Mouse (Mus musculus) neural tube, postnatal 0 days (tissue): Measurements from ENCODE around the gene Mxd4. TPM values are rescaled to one million over a fixed set of nuclear protein-coding genes. Genes with fewer than 3 reads are reported as not detected.

Experiments
- polyA plus RNA-seq: library from polyadenylated mRNA; unstranded; fragments of >200 nt; fragmentation: Nextera tagmentation; extraction: Ambion mirVana; gene quantifications from 2 replicates; pipeline ENCODE4 v1.2.1, GENCODE M21; 2015

Mxd4 gene
- polyA plus RNA-seq: 18.4 and 25.0 TPM in 2 replicates

DNA sequence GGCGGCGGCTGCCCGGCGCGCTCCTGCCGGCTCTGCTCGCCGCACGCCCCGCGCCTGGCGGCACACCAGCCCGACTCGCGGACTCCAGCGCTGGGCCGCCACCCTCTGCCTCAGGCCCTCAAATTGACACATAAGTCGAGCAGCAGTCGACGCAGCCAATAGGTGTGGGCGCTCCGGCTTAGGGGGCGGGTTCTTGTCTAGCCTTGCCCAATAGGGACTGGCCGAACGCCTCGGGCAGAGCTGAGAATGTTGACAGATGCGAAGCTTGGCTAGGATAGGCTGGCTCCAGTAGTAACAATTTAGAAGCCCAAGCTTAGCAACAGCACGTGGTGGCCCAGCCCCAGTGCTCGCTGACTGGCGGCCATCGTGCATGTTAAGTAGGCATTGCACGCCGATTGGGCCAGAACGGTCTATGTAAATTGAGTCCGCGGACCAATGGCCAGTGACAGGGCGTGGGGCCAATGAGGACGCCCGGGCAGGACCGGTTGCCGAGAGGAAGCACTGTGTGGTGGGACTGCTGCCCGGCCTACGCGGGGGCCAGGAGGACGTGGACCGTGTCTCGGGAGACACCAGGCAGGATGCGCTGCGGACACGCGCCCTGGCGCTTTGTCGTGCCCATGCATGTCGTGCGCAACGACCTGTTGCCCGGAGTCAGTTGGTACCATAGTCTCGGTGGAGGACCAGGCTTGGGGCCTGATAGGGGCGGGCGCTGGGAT, at the start of gene Mxd4:
Gene Mxd4, minus strand, starts transcription at position 120 of the 716 bp plus-strand sequence.

DNA sequence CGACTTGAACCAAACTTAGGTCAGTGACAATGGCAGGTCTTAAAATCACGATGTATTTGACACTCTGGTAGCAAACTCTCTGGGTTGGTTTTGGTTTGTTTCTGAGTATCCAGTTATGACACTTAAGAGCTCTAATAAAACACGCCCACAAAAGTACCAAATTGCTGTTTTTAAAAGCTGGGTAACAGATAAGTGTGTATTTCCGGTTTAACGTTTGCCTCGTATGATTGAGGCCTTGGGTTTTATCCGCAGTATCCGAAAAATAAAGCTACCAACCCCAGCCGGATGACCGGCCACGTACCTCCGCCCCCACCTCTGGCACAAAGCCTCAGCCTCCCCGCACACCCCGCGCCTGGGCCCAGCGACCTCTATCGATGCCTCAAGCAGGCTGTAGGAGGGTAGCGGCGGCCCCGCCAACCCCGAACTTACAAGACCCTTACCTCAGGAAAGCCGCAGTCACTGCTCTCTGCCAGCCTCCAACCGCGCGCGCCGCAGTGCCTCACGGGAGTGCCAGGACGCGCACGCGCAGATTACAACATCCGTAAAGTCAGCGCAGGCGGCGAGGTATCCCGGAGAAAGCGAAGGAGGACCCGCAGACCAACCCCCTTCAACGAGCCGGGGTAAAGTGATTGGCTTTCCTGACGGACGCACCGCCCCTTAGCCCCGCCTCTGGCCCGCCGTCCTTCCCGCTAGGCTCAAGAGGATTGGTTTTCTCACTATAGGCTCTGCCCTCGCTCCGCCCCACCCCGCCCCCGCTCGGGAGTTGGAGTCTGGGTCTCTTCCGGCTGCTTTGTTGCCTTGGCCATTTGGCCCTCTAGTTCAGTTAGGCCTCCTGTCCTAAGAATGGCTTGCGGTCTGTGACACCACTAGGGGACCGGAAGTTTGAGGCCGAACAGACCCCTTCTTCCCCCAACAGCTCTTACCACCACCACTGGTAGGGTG, 18.3 kb downstream of the Mxd4 start, which contains the start of the genes Poln and Haus3:
Gene Poln, minus strand, starts transcription at position 499 of the 942 bp plus-strand sequence.
Gene Haus3, minus strand, starts transcription at position 578 of the 942 bp plus-strand sequence.

Other genes starting within 250 kb of the Mxd4 start
- gene Gm1673, start 204.3 kb downstream of the Mxd4 start, polyA plus RNA-seq: 664 and 714 TPM in 2 replicates
- gene Nat8l, start 191.7 kb downstream of the Mxd4 start, polyA plus RNA-seq: 9.0 and 9.4 TPM in 2 replicates
- gene Poln, start 18.3 kb downstream of the Mxd4 start, polyA plus RNA-seq: 0.30 and 0.34 TPM in 2 replicates
- 9.4 and 10.6 TPM in 2 replicates for gene Haus3, start 18.2 kb downstream of the Mxd4 start, polyA plus RNA-seq
- gene Zfyve28, start 100.7 kb upstream of the Mxd4 start, polyA plus RNA-seq: 5.0 and 5.8 TPM in 2 replicates
- gene Cfap99, start 100.9 kb upstream of the Mxd4 start, polyA plus RNA-seq: 0.24 and 0.41 TPM in 2 replicates
- gene Rnf4, start 148.6 kb upstream of the Mxd4 start, polyA plus RNA-seq: 89.4 and 93.0 TPM in 2 replicates
- 12.1 and 13.2 TPM in 2 replicates for gene Fam193a, start 182.2 kb upstream of the Mxd4 start, polyA plus RNA-seq